Mouse (Mus musculus) forebrain, embryonic 13.5 days (tissue): ENCODE results near the gene Tnpo3. TPM values are rescaled to one million over a fixed set of nuclear protein-coding genes. Genes with fewer than 3 reads are reported as not detected.
"Not testable (repeated sequence)": the region's sequence is repeated elsewhere in the genome, so short reads cannot be mapped to it uniquely, and the experiment has no call there.

Experiments
- ATAC-seq: fragments of 200-750 bp; cut with Nextera tagmentation; 2 replicates; pipeline ENCODE4 v1.8.0; 2017
- H3K27ac ChIP-seq: fragments of 300-500 bp; sonication (generic); 2 replicates; pipeline ENCODE4 v1.5.1; 2015; ENCODE audit warnings: inconsistent platforms, mild to moderate bottlenecking, moderate library complexity
- H3K27me3 ChIP-seq: fragments of 300-500 bp; sonication (generic); 2 replicates; pipeline ENCODE4 v1.6.1; 2015; ENCODE audit warnings: mild to moderate bottlenecking, inconsistent platforms
- H3K36me3 ChIP-seq: fragments of 300-500 bp; sonication (generic); 2 replicates; pipeline ENCODE4 v1.6.1; 2015; ENCODE audit warnings: mild to moderate bottlenecking, inconsistent platforms; ENCODE audit not compliant: poor library complexity, severe bottlenecking
- H3K4me1 ChIP-seq: fragments of 300-500 bp; sonication (generic); 2 replicates; pipeline ENCODE4 v1.6.1; 2015; ENCODE audit warnings: inconsistent platforms
- H3K4me2 ChIP-seq: fragments of 300-500 bp; sonication (generic); 2 replicates; pipeline ENCODE4 v1.6.1; 2015; ENCODE audit warnings: inconsistent platforms, mild to moderate bottlenecking, moderate library complexity
- H3K4me3 ChIP-seq: fragments of 300-500 bp; sonication (generic); 2 replicates; pipeline ENCODE4 v1.5.1; 2015; ENCODE audit warnings: mild to moderate bottlenecking, inconsistent platforms
- H3K9ac ChIP-seq: fragments of 300-500 bp; sonication (generic); 2 replicates; pipeline ENCODE4 v1.6.1; 2015; ENCODE audit warnings: mild to moderate bottlenecking, inconsistent platforms
- H3K9me3 ChIP-seq: fragments of 300-500 bp; sonication (generic); replicated peaks from 2 replicates; pipeline ENCODE4 v1.6.1; 2016; ENCODE audit warnings: inconsistent platforms
- WGBS: fragments of 180-500 bp; shearing (Covaris S2); methylation state at CpG from one replicate; pipeline ENCODE4 v1.1.7; 2015; 5-methylcytosine and 5-hydroxymethylcytosine counted together
- polyA plus RNA-seq: library from polyadenylated mRNA; unstranded; fragments of >200 nt; fragmentation: Nextera tagmentation; extraction: Ambion mirVana; gene quantifications from 2 replicates; pipeline ENCODE4 v1.2.1, GENCODE M21; 2015

Tnpo3 gene
- polyA plus RNA-seq, 1 experiment from 2014 or later = 102 TPM

- Histone ChIP-seq H3K4me3 (no peak overlapping the region), H3K27me3 (no peaks in the 10 kb centered on the region), H3K4me1 (no peaks in the 10 kb centered on the region), H3K9me3 (no peaks in the 10 kb centered on the region), H3K27ac (no peak overlapping the region), H3K36me3 (no peaks in the 10 kb centered on the region), H3K4me2 (no peak overlapping the region), H3K9ac (no peak overlapping the region)
- no peak for ATAC-seq
Observed at GRCm38 (mm10) chr6:29600188-29600587, 9.5 kb downstream of the Tnpo3 start.

- no peak overlapping the region for H3K27ac ChIP-seq
- 94% methylated on average over 2 of the region's 2 CpGs for WGBS
- H3K4me2 ChIP-seq = no peak overlapping the region
- H3K36me3 ChIP-seq = no peaks in the 10 kb centered on the region
- ATAC-seq = no peak
- H3K9ac ChIP-seq = no peak overlapping the region
- H3K4me1 ChIP-seq = no peaks in the 10 kb centered on the region
- H3K9me3 ChIP-seq = no peaks in the 10 kb centered on the region
- no peaks in the 10 kb centered on the region for H3K27me3 ChIP-seq
- H3K4me3 ChIP-seq = no peak overlapping the region
Observed at GRCm38 (mm10) chr6:29595656-29596055, 14.0 kb downstream of the Tnpo3 start.

GRCm38 (mm10) chr6:29581202-29581601, 28.5 kb downstream of the Tnpo3 start:
- no peaks in the 10 kb centered on the region for H3K27me3 ChIP-seq
- H3K9ac ChIP-seq = no peak overlapping the region
- no peak overlapping the region for H3K4me3 ChIP-seq
- H3K9me3 ChIP-seq = 0 out of 2 replicates have a peak, but pooled peaks cover 3% of the 10 kb centered on the region
- no peak for ATAC-seq
- H3K4me1 ChIP-seq = no peaks in the 10 kb centered on the region
- 99% methylated on average over 3 of the region's 3 CpGs for WGBS
- peaks cover 82% of the 10 kb centered on the region for H3K36me3 ChIP-seq
- no peak overlapping the region for H3K27ac ChIP-seq
- H3K4me2 ChIP-seq = no peak overlapping the region

GRCm38 (mm10) chr6:29580770-29581169, 28.9 kb downstream of the Tnpo3 start:
- no peaks in the 10 kb centered on the region for H3K27me3 ChIP-seq
- H3K4me1 ChIP-seq = no peaks in the 10 kb centered on the region
- no peak overlapping the region for H3K9ac ChIP-seq
- H3K36me3 ChIP-seq = peaks cover 81% of the 10 kb centered on the region
- WGBS = 88% methylated on average over 1 of the region's 1 CpGs
- H3K4me2 ChIP-seq = no peak overlapping the region
- no peak overlapping the region for H3K4me3 ChIP-seq
- H3K9me3 ChIP-seq = 0 out of 2 replicates have a peak, but pooled peaks cover 3% of the 10 kb centered on the region
- no peak for ATAC-seq
- H3K27ac ChIP-seq = no peak overlapping the region

- not testable (repeated sequence) for H3K27me3 ChIP-seq, H3K4me2 ChIP-seq, ATAC-seq, H3K27ac ChIP-seq, H3K4me1 ChIP-seq, H3K4me3 ChIP-seq, H3K9ac ChIP-seq, H3K9me3 ChIP-seq
- H3K36me3 ChIP-seq = peaks cover 92% of the 10 kb centered on the region
- WGBS = 89% methylated on average over 3 of the region's 3 CpGs
Observed at GRCm38 (mm10) chr6:29576388-29576787, 33.3 kb downstream of the Tnpo3 start.

GRCm38 (mm10) chr6:29557112-29557511, 52.6 kb downstream of the Tnpo3 start:
- H3K4me2 ChIP-seq = no peak overlapping the region
- ATAC-seq = no peak
- 90% methylated on average over 2 of the region's 2 CpGs for WGBS
- no peak overlapping the region for H3K9ac ChIP-seq
- H3K27me3 ChIP-seq = no peaks in the 10 kb centered on the region
- no peak overlapping the region for H3K4me3 ChIP-seq
- H3K9me3 ChIP-seq = no peaks in the 10 kb centered on the region
- no peaks in the 10 kb centered on the region for H3K4me1 ChIP-seq
- no peak overlapping the region for H3K27ac ChIP-seq
- peaks cover 89% of the 10 kb centered on the region for H3K36me3 ChIP-seq

- 88% methylated on average over 2 of the region's 2 CpGs for WGBS
- Histone ChIP-seq H3K27me3 (no peaks in the 10 kb centered on the region), H3K9ac (no peak overlapping the region), H3K9me3 (no peaks in the 10 kb centered on the region), H3K4me1 (no peaks in the 10 kb centered on the region), H3K27ac (no peak overlapping the region), H3K4me2 (no peak overlapping the region), H3K36me3 (peaks cover 87% of the 10 kb centered on the region), H3K4me3 (no peak overlapping the region)
- ATAC-seq = no peak
Observed at GRCm38 (mm10) chr6:29552526-29552925, 57.2 kb downstream of the Tnpo3 start.

GRCm38 (mm10) chr6:29548086-29548485, 61.6 kb downstream of the Tnpo3 start:
- no peak for ATAC-seq
- 97% methylated on average over 1 of the region's 1 CpGs for WGBS
- peaks cover 83% of the 10 kb centered on the region for H3K36me3 ChIP-seq

GRCm38 (mm10) chr6:29547582-29547981, 62.1 kb downstream of the Tnpo3 start:
- H3K4me2 ChIP-seq = no peak overlapping the region
- no peak overlapping the region for H3K4me3 ChIP-seq
- H3K4me1 ChIP-seq = no peaks in the 10 kb centered on the region
- H3K9ac ChIP-seq = no peak overlapping the region
- H3K27me3 ChIP-seq = no peaks in the 10 kb centered on the region
- H3K27ac ChIP-seq = no peak overlapping the region
- no peak for ATAC-seq
- peaks cover 83% of the 10 kb centered on the region for H3K36me3 ChIP-seq
- no peaks in the 10 kb centered on the region; the same call in 1 of the 2 replicates for H3K9me3 ChIP-seq

More at GRCm38 (mm10) chr6:29548086-29548485, 61.6 kb downstream of the Tnpo3 start:
- Histone ChIP-seq H3K9me3 (no peaks in the 10 kb centered on the region; the same call in 1 of the 2 replicates), H3K9ac (no peak overlapping the region), H3K27ac (no peak overlapping the region), H3K4me3 (no peak overlapping the region), H3K4me2 (no peak overlapping the region), H3K27me3 (no peaks in the 10 kb centered on the region), H3K4me1 (no peaks in the 10 kb centered on the region)

GRCm38 (mm10) chr6:29545611-29546010, 64.1 kb downstream of the Tnpo3 start:
- peaks cover 81% of the 10 kb centered on the region for H3K36me3 ChIP-seq
- ATAC-seq = no peak

GRCm38 (mm10) chr6:29540956-29541355, 68.7 kb downstream of the Tnpo3 start:
- Histone ChIP-seq H3K4me2 (no peak overlapping the region), H3K4me1 (no peaks in the 10 kb centered on the region), H3K9ac (no peak overlapping the region), H3K27ac (no peak overlapping the region), H3K36me3 (peaks cover 60% of the 10 kb centered on the region), H3K4me3 (no peak overlapping the region), H3K27me3 (no peaks in the 10 kb centered on the region), H3K9me3 (no peaks in the 10 kb centered on the region; the same call in 1 of the 2 replicates)
- no peak for ATAC-seq
- 95% methylated on average over 1 of the region's 1 CpGs for WGBS

More at GRCm38 (mm10) chr6:29545611-29546010, 64.1 kb downstream of the Tnpo3 start:
- Histone ChIP-seq H3K4me1 (no peaks in the 10 kb centered on the region), H3K27ac (no peak overlapping the region), H3K4me2 (no peak overlapping the region), H3K9me3 (no peaks in the 10 kb centered on the region; the same call in 1 of the 2 replicates), H3K4me3 (no peak overlapping the region), H3K27me3 (no peaks in the 10 kb centered on the region), H3K9ac (no peak overlapping the region)
- WGBS = 96% methylated on average over 2 of the region's 2 CpGs

GRCm38 (mm10) chr6:29540223-29540622, 69.5 kb downstream of the Tnpo3 start:
- no peak overlapping the region for H3K27ac ChIP-seq
- no peak overlapping the region for H3K9ac ChIP-seq
- ATAC-seq = no peak
- WGBS = 82% methylated on average over 6 of the region's 6 CpGs
- no peaks in the 10 kb centered on the region for H3K4me1 ChIP-seq
- H3K4me3 ChIP-seq = no peak overlapping the region
- H3K9me3 ChIP-seq = no peaks in the 10 kb centered on the region; the same call in 1 of the 2 replicates
- peaks cover 52% of the 10 kb centered on the region for H3K36me3 ChIP-seq
- H3K4me2 ChIP-seq = no peak overlapping the region
- no peaks in the 10 kb centered on the region for H3K27me3 ChIP-seq

GRCm38 (mm10) chr6:29539502-29539901, 70.2 kb downstream of the Tnpo3 start:
- H3K9ac ChIP-seq = no peak overlapping the region
- H3K9me3 ChIP-seq = no peaks in the 10 kb centered on the region
- no peak for ATAC-seq
- no peak overlapping the region for H3K27ac ChIP-seq
- 91% methylated on average over 8 of the region's 8 CpGs for WGBS
- no peak overlapping the region for H3K4me3 ChIP-seq
- H3K4me2 ChIP-seq = no peak overlapping the region
- H3K27me3 ChIP-seq = no peaks in the 10 kb centered on the region
- peaks cover 51% of the 10 kb centered on the region for H3K36me3 ChIP-seq
- no peaks in the 10 kb centered on the region for H3K4me1 ChIP-seq
